Mouse (Mus musculus) liver, postnatal 0 days (tissue): ENCODE measurements around the gene Arg2.

Source experiments
- CTCF ChIP-seq: sonication (generic); IDR thresholded peaks from 2 replicates; pipeline ENCODE4 v1.5.1; 2016; ENCODE audit warnings: antibody characterized with exemption, low read depth
- EP300 ChIP-seq: IDR thresholded peaks from 2 replicates; pipeline ENCODE4 v1.6.1; 2016; ENCODE audit warnings: antibody characterized with exemption, low read depth, mild to moderate bottlenecking

GRCm38 (mm10) chr12:79105312-79105711 is 25.3 kb upstream of the Arg2 start:
- TF ChIP-seq CTCF (no peak), EP300 (no peak)
